Mouse (Mus musculus) MEL (cell line): ENCODE data around the gene Cps1. TPM values are rescaled to one million over a fixed set of nuclear protein-coding genes. Genes with fewer than 3 reads are reported as not detected.

Experiments used
- DNase-seq: peaks from one replicate; pipeline ENCODE4 v3.0.0; 2011; ENCODE audit warnings: low read depth, low spot score
- H3K27ac ChIP-seq: 2 replicates; pipeline ENCODE4 v1.5.1; 2012; ENCODE audit warnings: low read depth, mild to moderate bottlenecking, control low read depth, low read length, moderate library complexity; ENCODE audit not compliant: control insufficient read depth
- H3K27me3 ChIP-seq, 2 experiments: fragments of 150-350 bp in 1 of 2; sonication (generic) in 1 of 2; 2 replicates each; pipeline ENCODE4 v1.6.1; 2012; ENCODE audit warnings: low read length in 2 of 2, mild to moderate bottlenecking in 2 of 2, improper control_type of control experiment in 1 of 2, moderate library complexity in 1 of 2; ENCODE audit not compliant: insufficient read depth in 2 of 2, control insufficient read depth in 1 of 2
- H3K36me3 ChIP-seq, 2 experiments: 2 replicates each; pipeline ENCODE4 v1.6.1; 2012 to 2014; ENCODE audit warnings: low read length in 2 of 2, improper control_type of control experiment in 1 of 2, inconsistent platforms in 1 of 2, mild to moderate bottlenecking in 1 of 2; ENCODE audit not compliant: insufficient read depth in 2 of 2, control insufficient read depth in 1 of 2
- H3K4me1 ChIP-seq, 2 experiments: fragments of 150-350 bp in 1 of 2; sonication (generic) in 1 of 2; 2 replicates each; pipeline ENCODE4 v1.6.1; 2012; ENCODE audit warnings: low read length in 2 of 2, improper control_type of control experiment in 1 of 2, mild to moderate bottlenecking in 1 of 2; ENCODE audit not compliant: insufficient read depth in 2 of 2, control insufficient read depth in 1 of 2
- H3K4me3 ChIP-seq, 2 experiments: fragments of 150-350 bp in 1 of 2; sonication (generic) in 1 of 2; 2 replicates each; pipeline ENCODE4 v1.5.1; 2012; ENCODE audit warnings: low read depth in 2 of 2, low read length in 2 of 2, mild to moderate bottlenecking in 2 of 2, moderate library complexity in 2 of 2, control low read depth in 1 of 2, improper control_type of control experiment in 1 of 2; ENCODE audit not compliant: control insufficient read depth in 1 of 2, insufficient read depth in 1 of 2
- H3K79me2 ChIP-seq: 2 replicates; pipeline ENCODE4 v1.6.1; 2012; ENCODE audit warnings: mild to moderate bottlenecking, low read length, moderate library complexity; ENCODE audit not compliant: control insufficient read depth, poor library complexity, insufficient read depth
- H3K9ac ChIP-seq: 2 replicates; pipeline ENCODE4 v1.6.1; 2012; ENCODE audit warnings: low read depth, mild to moderate bottlenecking, control low read depth, low read length, moderate library complexity; ENCODE audit not compliant: control insufficient read depth, poor library complexity, severe bottlenecking
- H3K9me3 ChIP-seq: fragments of 150-350 bp; sonication (generic); replicated peaks from 2 replicates; pipeline ENCODE4 v1.6.1; 2012; ENCODE audit warnings: mild to moderate bottlenecking, low read length, improper control_type of control experiment, moderate library complexity; ENCODE audit not compliant: insufficient read depth
- CHD1 ChIP-seq: IDR thresholded peaks from 2 replicates; pipeline ENCODE4 v1.6.1; 2012; ENCODE audit warnings: low read depth, mild to moderate bottlenecking, inconsistent platforms, low read length, improper control_type of control experiment
- CHD2 ChIP-seq: IDR thresholded peaks from 2 replicates; pipeline ENCODE4 v1.6.1; 2011; ENCODE audit warnings: low read length, improper control_type of control experiment
- CTCF ChIP-seq, 3 experiments: IDR thresholded peaks in 2 of 3; conservative IDR thresholded peaks in 1 of 3; 2 replicates each; pipeline ENCODE4 v1.5.1; 2011 to 2012; ENCODE audit warnings: low read length in 3 of 3, low read depth in 2 of 3, mild to moderate bottlenecking in 2 of 3, improper control_type of control experiment in 1 of 3, inconsistent platforms in 1 of 3, mixed read lengths in 1 of 3, moderate library complexity in 1 of 3; ENCODE audit not compliant: control insufficient read depth in 1 of 3, insufficient read depth in 1 of 3, poor library complexity in 1 of 3, severe bottlenecking in 1 of 3
- E2F4 ChIP-seq: IDR thresholded peaks from 2 replicates; pipeline ENCODE4 v1.6.1; 2011; ENCODE audit warnings: low read depth, low read length, improper control_type of control experiment, borderline replicate concordance
- GATA1 ChIP-seq: IDR thresholded peaks from 2 replicates; pipeline ENCODE4 v1.6.1; 2011; ENCODE audit warnings: low read depth, low read length, improper control_type of control experiment
- JUND ChIP-seq: IDR thresholded peaks from 2 replicates; pipeline ENCODE4 v1.6.1; 2011; ENCODE audit warnings: low read depth, mild to moderate bottlenecking, improper control_type of control experiment, low read length
- MAFK ChIP-seq: IDR thresholded peaks from 2 replicates; pipeline ENCODE4 v1.6.1; 2011; ENCODE audit warnings: low read depth, mild to moderate bottlenecking, low read length, improper control_type of control experiment, borderline replicate concordance
- MXI1 ChIP-seq: IDR thresholded peaks from 2 replicates; pipeline ENCODE4 v1.6.1; 2011; ENCODE audit warnings: mild to moderate bottlenecking, low read depth, low read length, improper control_type of control experiment
- MYB ChIP-seq: IDR thresholded peaks from 2 replicates; pipeline ENCODE4 v1.6.1; 2011; ENCODE audit warnings: mild to moderate bottlenecking, low read depth, low read length, improper control_type of control experiment
- MYC ChIP-seq: IDR thresholded peaks from 2 replicates; pipeline ENCODE4 v1.6.1; 2011; ENCODE audit warnings: low read depth, mild to moderate bottlenecking, low read length, improper control_type of control experiment, moderate library complexity
- NELFE ChIP-seq: IDR thresholded peaks from 2 replicates; pipeline ENCODE4 v1.6.1; 2011; ENCODE audit warnings: low read depth, low read length, improper control_type of control experiment
- POLR2A ChIP-seq, 2 experiments: IDR thresholded peaks; 2 replicates each; pipeline ENCODE4 v1.6.1; 2011 to 2012; ENCODE audit warnings: low read length in 2 of 2, mild to moderate bottlenecking in 2 of 2, control low read depth in 1 of 2, improper control_type of control experiment in 1 of 2, low read depth in 1 of 2, moderate library complexity in 1 of 2; ENCODE audit not compliant: control insufficient read depth in 1 of 2, insufficient read depth in 1 of 2, poor library complexity in 1 of 2
- RAD21 ChIP-seq: IDR thresholded peaks from 2 replicates; pipeline ENCODE4 v1.6.1; 2011; ENCODE audit warnings: mild to moderate bottlenecking, low read depth, low read length, improper control_type of control experiment
- SMC3 ChIP-seq: IDR thresholded peaks from 2 replicates; pipeline ENCODE4 v1.6.1; 2011; ENCODE audit warnings: low read depth, low read length, improper control_type of control experiment
- TAL1 ChIP-seq: IDR thresholded peaks from 2 replicates; pipeline ENCODE4 v1.6.1; 2012; ENCODE audit warnings: mild to moderate bottlenecking, inconsistent platforms, low read length, moderate library complexity, mixed read lengths
- TCF12 ChIP-seq: IDR thresholded peaks from 2 replicates; pipeline ENCODE4 v1.6.1; 2014; ENCODE audit warnings: low read depth, mild to moderate bottlenecking, inconsistent platforms, low read length, improper control_type of control experiment, moderate library complexity
- USF1 ChIP-seq: IDR thresholded peaks from 2 replicates; pipeline ENCODE4 v1.6.1; 2014; ENCODE audit warnings: low read depth, mild to moderate bottlenecking, inconsistent platforms, low read length, improper control_type of control experiment, moderate library complexity
- ZC3H11A ChIP-seq: IDR thresholded peaks from 2 replicates; pipeline ENCODE4 v1.6.1; 2012; ENCODE audit warnings: low read depth, mild to moderate bottlenecking, inconsistent platforms, low read length, improper control_type of control experiment
- ZKSCAN1 ChIP-seq: IDR thresholded peaks from 2 replicates; pipeline ENCODE4 v1.6.1; 2012; ENCODE audit warnings: low read depth, mild to moderate bottlenecking, inconsistent platforms, low read length, improper control_type of control experiment, moderate library complexity
- ZMIZ1 ChIP-seq: IDR thresholded peaks from 2 replicates; pipeline ENCODE4 v1.6.1; 2012; ENCODE audit warnings: low read depth, mild to moderate bottlenecking, inconsistent platforms, low read length, improper control_type of control experiment, moderate library complexity
- ZNF384 ChIP-seq: IDR thresholded peaks from 2 replicates; pipeline ENCODE4 v1.6.1; 2012; ENCODE audit warnings: low read depth, mild to moderate bottlenecking, inconsistent platforms, low read length, improper control_type of control experiment
- polyA plus RNA-seq, 2 experiments: library from polyadenylated mRNA; stranded (reverse) in 1 of 2; unstranded in 1 of 2; fragments of >175 nt in 1 of 2; fragments of >200 nt in 1 of 2; gene quantifications; 2 replicates each; pipeline versions ENCODE4 v1.2.1 to v1.2.4; 2012; ENCODE audit warnings: low replicate concordance in 2 of 2, low read depth in 1 of 2; ENCODE audit not compliant: insufficient read length in 2 of 2, insufficient read depth in 1 of 2, missing spikeins in 1 of 2
- total RNA-seq: library from RNA; depleted of rRNA; stranded (reverse); fragments of 300-350 nt; gene quantifications from 2 replicates; pipeline ENCODE4 v1.2.3, GENCODE M21; 2012

Cps1 gene
- total and polyA plus RNA-seq, 3 experiments: not detected

GRCm38 (mm10) chr1:67267972-67268371 is 145.1 kb downstream of the Cps1 start:
- no peak for DNase-seq
- no peak for TF ChIP-seq USF1
- no peaks in the 10 kb centered on the region for H3K9me3 ChIP-seq

GRCm38 (mm10) chr1:67268450-67268849 is 145.6 kb downstream of the Cps1 start:
- TF ChIP-seq SMC3 (no peak), POLR2A (IDR thresholded peaks at IDR 0.05; ENCODE audit: control insufficient read depth in 1 of 2, insufficient read depth in 1 of 2, low read depth in 1 of 2, low read length in 2 of 2, poor library complexity in 1 of 2) (no peak), E2F4 (no peak), MYC (no peak), MAFK (no peak), GATA1 (no peak), MYB (no peak), RAD21 (no peak), MXI1 (no peak), ZNF384 (no peak), CHD1 (no peak), JUND (no peak), CHD2 (no peak), ZKSCAN1 (no peak), TAL1 (no peak), CTCF (IDR thresholded peaks at IDR 0.05 in 2 of 3, conservative IDR thresholded peaks at IDR 0.05 in 1 of 3; ENCODE audit: control insufficient read depth in 1 of 3, insufficient read depth in 1 of 3, low read depth in 2 of 3, low read length in 3 of 3, poor library complexity in 1 of 3, severe bottlenecking in 1 of 3) (no peak), ZC3H11A (no peak), NELFE (no peak), ZMIZ1 (no peak), TCF12 (no peak)
- no peaks in the 10 kb centered on the region for H3K9me3 ChIP-seq
- H3K4me3 ChIP-seq: no peak overlapping the region
- no peaks in the 10 kb centered on the region for H3K27me3 ChIP-seq
- no peak for DNase-seq
- no peak overlapping the region for H3K27ac ChIP-seq
- no peaks in the 10 kb centered on the region for H3K79me2 ChIP-seq
- no peak overlapping the region for H3K9ac ChIP-seq
- H3K4me1 ChIP-seq: no peaks in the 10 kb centered on the region
- H3K36me3 ChIP-seq: no peaks in the 10 kb centered on the region

More at GRCm38 (mm10) chr1:67267972-67268371, 145.1 kb downstream of the Cps1 start:
- Histone ChIP-seq H3K27ac (no peak overlapping the region), H3K27me3 (no peaks in the 10 kb centered on the region), H3K79me2 (no peaks in the 10 kb centered on the region), H3K4me3 (no peak overlapping the region), H3K36me3 (no peaks in the 10 kb centered on the region), H3K4me1 (no peaks in the 10 kb centered on the region), H3K9ac (no peak overlapping the region)
